Mouse (Mus musculus) forebrain, embryonic 10.5 days (tissue): ENCODE data around the gene Exoc2. TPM values are rescaled to one million over a fixed set of nuclear protein-coding genes. Genes with fewer than 3 reads are reported as not detected.

Source experiments
- DNase-seq: peaks from one replicate; pipeline ENCODE4 v3.0.0-alpha.2; 2017; ENCODE audit warnings: low spot score; ENCODE audit errors: extremely low spot score
- H3K27ac ChIP-seq: fragments of 300-500 bp; sonication (generic); 2 replicates; pipeline ENCODE4 v1.5.1; 2016; ENCODE audit warnings: mild to moderate bottlenecking
- H3K27me3 ChIP-seq: fragments of 300-500 bp; sonication (generic); 2 replicates; pipeline ENCODE4 v1.6.1; 2016; ENCODE audit warnings: mild to moderate bottlenecking; ENCODE audit not compliant: poor library complexity, severe bottlenecking
- H3K36me3 ChIP-seq: fragments of 300-500 bp; sonication (generic); replicated peaks from 2 replicates; pipeline ENCODE4 v1.6.1; 2016; ENCODE audit warnings: mild to moderate bottlenecking, moderate library complexity
- H3K4me1 ChIP-seq: fragments of 300-500 bp; sonication (generic); 2 replicates; pipeline ENCODE4 v1.6.1; 2016
- H3K4me3 ChIP-seq: fragments of 300-500 bp; sonication (generic); 2 replicates; pipeline ENCODE4 v1.5.1; 2016; ENCODE audit warnings: mild to moderate bottlenecking, moderate library complexity
- H3K9me3 ChIP-seq: fragments of 300-500 bp; sonication (generic); 2 replicates; pipeline ENCODE4 v1.6.1; 2016; ENCODE audit warnings: mild to moderate bottlenecking, moderate library complexity
- WGBS: fragments of 180-500 bp; shearing (Covaris S2); methylation state at CpG from one replicate; pipeline ENCODE4 v1.1.7; 2016; 5-methylcytosine and 5-hydroxymethylcytosine counted together
- polyA plus RNA-seq: library from polyadenylated mRNA; unstranded; fragments of >200 nt; fragmentation: Nextera tagmentation; extraction: Ambion mirVana; gene quantifications from 2 replicates; pipeline ENCODE4 v1.2.1, GENCODE M21; 2016

The Exoc2 gene
- polyA plus RNA-seq, 1 experiment from 2014 or later = 33.8 TPM

DNA sequence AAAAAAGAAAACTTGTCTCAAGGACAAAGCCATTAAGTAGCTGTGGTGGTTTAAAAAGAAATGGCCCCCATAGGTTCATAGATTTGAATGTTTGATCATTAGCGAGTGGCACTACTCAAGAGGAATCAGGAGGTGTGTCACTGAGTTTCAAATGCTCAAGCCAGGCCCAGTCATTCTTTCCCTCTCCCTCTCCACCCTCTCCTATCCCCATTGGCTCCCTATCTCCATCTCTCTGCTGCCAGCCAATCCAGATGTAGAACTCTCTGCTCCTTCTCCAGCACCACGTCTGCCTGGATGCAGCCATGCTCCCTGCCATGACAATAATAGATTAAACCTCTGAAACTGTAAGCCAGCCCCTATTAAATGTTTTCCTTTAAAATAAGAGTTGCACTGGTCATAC, 12.0 kb downstream of the Exoc2 start:
- Histone ChIP-seq H3K27me3 (no peaks in the 10 kb centered on the region), H3K36me3 (peaks cover 4% of the 10 kb centered on the region; the same call in 1 of the 2 replicates), H3K27ac (no peak overlapping the region), H3K9me3 (no peaks in the 10 kb centered on the region), H3K4me1 (peaks cover 26% of the 10 kb centered on the region), H3K4me3 (no peak overlapping the region)
- no peak for DNase-seq
- WGBS = 57% methylated on average over 2 of the region's 2 CpGs

DNA sequence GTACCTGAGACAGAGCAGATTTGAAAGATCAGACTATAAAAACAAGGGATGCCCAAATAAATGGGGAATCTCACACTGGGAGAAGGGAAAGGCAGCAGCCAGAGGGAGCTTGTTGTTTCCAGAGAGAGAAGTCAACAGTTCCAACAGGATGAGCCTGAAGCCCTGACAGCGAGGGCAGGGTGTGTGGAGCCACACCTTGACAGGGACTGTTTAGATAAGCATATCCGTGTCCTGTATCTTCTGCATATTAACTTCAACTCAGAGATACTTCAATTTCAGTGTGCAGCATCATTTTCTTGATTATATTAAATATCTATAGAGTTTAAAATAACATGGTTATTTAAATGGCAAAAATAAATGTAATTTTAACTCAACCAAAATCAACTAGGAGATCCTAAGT, 13.2 kb downstream of the Exoc2 start:
- H3K36me3 ChIP-seq = peaks cover 4% of the 10 kb centered on the region; the same call in 1 of the 2 replicates
- 86% methylated on average over 2 of the region's 2 CpGs for WGBS
- no peaks in the 10 kb centered on the region for H3K9me3 ChIP-seq
- no peak for DNase-seq
- H3K4me1 ChIP-seq = peaks cover 15% of the 10 kb centered on the region
- H3K27ac ChIP-seq = no peak overlapping the region
- H3K27me3 ChIP-seq = no peaks in the 10 kb centered on the region
- no peak overlapping the region for H3K4me3 ChIP-seq

DNA sequence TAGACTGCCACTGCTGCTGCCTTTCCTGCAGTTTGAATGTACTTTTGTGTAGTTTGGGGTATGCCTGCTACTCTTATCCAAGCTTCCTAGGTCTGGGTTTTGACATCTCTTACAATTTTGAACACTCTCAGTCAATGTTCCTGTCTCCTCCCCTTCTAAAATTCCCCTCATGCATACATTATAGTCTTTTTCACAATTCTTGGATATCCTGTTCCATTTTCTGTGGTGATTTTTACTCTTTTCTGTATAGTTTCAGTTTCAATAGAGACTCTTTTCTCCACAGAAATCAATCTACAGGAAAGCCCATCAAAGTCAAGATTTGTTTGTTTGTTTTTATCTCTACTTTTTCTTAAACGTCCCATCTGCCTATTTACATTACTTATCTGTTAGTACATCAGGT, 20.3 kb downstream of the Exoc2 start:
- H3K27ac ChIP-seq = no peak overlapping the region
- no peaks in the 10 kb centered on the region for H3K4me1 ChIP-seq
- H3K36me3 ChIP-seq = peaks cover 4% of the 10 kb centered on the region; the same call in 1 of the 2 replicates
- WGBS = 93% methylated on average over 1 of the region's 1 CpGs
- H3K9me3 ChIP-seq = 0 out of 2 replicates have a peak, but pooled peaks cover 3% of the 10 kb centered on the region
- H3K27me3 ChIP-seq = no peaks in the 10 kb centered on the region
- DNase-seq = no peak
- no peak overlapping the region for H3K4me3 ChIP-seq

DNA sequence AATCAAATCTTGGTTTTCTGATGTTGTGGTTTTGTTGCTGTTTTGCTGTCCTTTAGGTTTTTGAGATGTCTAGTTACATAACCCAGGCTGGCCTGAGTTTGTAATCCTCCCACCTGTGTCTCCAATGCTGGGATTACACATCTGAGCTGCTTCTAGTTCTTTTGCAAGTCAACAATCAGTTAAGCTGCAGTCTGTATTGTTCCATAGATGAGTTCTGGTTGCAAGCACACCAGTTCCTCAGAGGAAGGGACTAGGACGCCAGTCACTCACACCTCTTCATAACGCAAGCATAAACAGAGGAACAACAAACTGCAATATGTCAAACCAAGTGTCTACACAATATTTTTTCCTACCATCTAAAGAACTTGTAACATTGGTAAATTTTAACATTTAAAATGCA, 21.8 kb downstream of the Exoc2 start:
- H3K9me3 ChIP-seq = 0 out of 2 replicates have a peak, but pooled peaks cover 3% of the 10 kb centered on the region
- no peak overlapping the region for H3K27ac ChIP-seq
- peaks cover 11% of the 10 kb centered on the region for H3K36me3 ChIP-seq
- no peak overlapping the region for H3K4me3 ChIP-seq
- WGBS = 92% methylated on average over 2 of the region's 2 CpGs
- no peak for DNase-seq
- no peaks in the 10 kb centered on the region for H3K4me1 ChIP-seq
- H3K27me3 ChIP-seq = no peaks in the 10 kb centered on the region

DNA sequence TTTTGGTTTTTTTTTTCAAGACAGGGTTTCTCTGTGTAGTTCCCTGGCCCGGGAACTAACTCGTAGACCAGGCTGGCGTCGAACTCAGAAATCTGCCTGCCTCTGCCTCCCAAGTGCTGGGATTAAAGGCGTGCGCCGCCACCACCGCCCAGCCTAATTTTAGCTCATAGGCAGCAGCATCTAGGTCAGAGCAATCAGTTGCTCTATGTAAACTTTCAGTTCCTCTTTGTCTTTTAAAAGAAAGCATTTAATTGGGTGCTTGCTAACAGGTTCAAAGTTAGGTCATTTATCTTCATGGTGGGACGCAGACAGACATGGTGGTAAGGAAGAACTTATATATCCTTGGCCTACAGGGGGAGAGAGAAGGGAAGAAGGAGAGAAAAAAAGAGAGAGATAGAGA, 24.7 kb downstream of the Exoc2 start:
- Histone ChIP-seq H3K27ac (no peak overlapping the region), H3K4me1 (no peaks in the 10 kb centered on the region), H3K9me3 (no peaks in the 10 kb centered on the region), H3K36me3 (peaks cover 8% of the 10 kb centered on the region), H3K27me3 (no peaks in the 10 kb centered on the region), H3K4me3 (no peak overlapping the region)
- 96% methylated on average over 9 of the region's 9 CpGs for WGBS
- DNase-seq = no peak

DNA sequence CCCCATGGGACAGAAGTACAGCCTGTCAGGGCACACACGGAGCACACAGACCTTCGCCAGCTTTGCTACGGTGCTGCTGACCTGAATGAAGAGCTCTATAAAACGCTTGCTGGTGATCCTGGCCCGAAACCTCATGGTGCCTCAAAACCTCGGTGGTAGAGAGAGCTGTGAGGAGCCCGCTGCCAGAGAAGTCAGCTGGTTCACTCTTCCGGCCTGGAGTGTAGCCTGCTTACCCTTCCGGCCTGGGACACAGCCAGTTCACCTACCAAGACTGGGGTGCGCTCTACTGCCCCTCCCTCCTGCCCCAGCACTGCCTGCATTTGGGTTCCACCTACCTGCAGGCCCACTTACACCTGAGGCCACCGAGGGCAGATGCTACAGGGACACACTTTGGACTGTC, 26.4 kb downstream of the Exoc2 start, which contains the start of gene Hus1b:
Hus1b (minus strand) TSS at position 220 of the 400 bp plus-strand sequence.
- Histone ChIP-seq H3K9me3 (no peaks in the 10 kb centered on the region), H3K36me3 (peaks cover 8% of the 10 kb centered on the region), H3K4me1 (no peaks in the 10 kb centered on the region), H3K27me3 (no peaks in the 10 kb centered on the region), H3K4me3 (no peak within 1 kb of the TSS), H3K27ac (no peak within 1 kb of the TSS)
- DNase-seq = no peak
- 90% methylated on average over 11 of the region's 11 CpGs for WGBS

DNA sequence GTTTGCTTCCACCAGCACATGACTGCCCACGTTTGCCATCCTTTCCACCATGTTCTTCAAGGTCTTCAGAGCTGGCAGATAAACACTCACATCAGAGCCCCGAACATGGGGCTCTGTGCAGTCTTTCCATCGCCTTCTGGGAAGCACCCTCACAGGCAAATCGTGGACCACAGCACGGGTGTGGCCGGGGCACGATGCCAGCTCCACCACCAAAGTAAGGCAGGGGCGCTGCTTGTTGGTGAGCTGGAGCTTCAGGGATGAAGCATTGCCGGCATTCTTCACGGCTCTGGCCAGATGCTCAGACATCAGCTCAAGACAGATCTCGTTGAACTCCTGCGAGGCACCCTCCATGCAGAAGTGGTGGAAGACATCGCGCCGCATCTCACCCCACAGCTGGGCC, 26.8 kb downstream of the Exoc2 start:
- DNase-seq = no peak
- H3K9me3 ChIP-seq = no peaks in the 10 kb centered on the region
- H3K4me1 ChIP-seq = no peaks in the 10 kb centered on the region
- 93% methylated on average over 15 of the region's 15 CpGs for WGBS
- no peak overlapping the region for H3K27ac ChIP-seq
- H3K36me3 ChIP-seq = peaks cover 8% of the 10 kb centered on the region
- H3K27me3 ChIP-seq = no peaks in the 10 kb centered on the region
- H3K4me3 ChIP-seq = no peak overlapping the region

DNA sequence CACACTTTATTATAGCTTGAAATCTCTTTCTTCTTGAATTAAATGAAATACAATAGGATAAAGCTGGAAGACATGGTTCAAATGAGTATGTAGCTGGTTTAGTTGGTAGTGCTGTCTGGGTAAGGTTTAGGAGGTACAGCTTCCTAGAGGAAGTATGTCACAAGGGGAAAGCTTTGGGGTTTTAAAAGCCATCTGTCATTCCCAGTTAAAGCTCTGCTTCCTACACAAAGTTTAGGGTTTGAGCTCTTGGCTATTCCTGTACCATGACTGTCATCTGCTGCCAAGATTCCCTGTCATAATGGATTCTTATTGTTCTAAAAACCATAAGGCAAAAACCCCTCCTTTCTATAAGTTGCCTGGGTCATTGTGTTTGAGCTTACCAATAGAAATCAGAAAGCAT, 28.1 kb downstream of the Exoc2 start:
- Histone ChIP-seq H3K9me3 (no peaks in the 10 kb centered on the region), H3K36me3 (peaks cover 8% of the 10 kb centered on the region), H3K27ac (no peak overlapping the region), H3K4me1 (no peaks in the 10 kb centered on the region), H3K4me3 (no peak overlapping the region), H3K27me3 (no peaks in the 10 kb centered on the region)
- DNase-seq = no peak

DNA sequence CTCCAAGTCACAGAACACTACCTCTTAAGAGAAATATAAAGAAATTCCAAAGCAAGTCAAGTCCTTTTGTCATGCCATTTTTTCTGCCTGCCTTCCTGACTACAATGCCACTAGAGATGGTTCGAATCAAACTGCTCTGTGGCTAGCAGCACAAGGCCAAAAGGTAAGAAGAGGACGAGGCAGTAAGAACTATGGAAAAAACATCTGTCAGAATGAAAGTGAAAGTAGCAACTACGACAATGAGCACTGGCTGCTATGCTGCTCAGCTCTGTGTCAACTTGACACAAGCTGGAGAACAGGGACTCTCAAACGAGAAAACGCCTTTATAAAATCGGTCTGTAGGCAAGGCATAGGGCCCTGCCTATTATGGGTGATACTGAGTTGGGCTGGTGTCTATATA, 40.9 kb downstream of the Exoc2 start:
- 81% methylated on average over 6 of the region's 6 CpGs for WGBS
- H3K27ac ChIP-seq = no peak overlapping the region
- peaks cover 10% of the 10 kb centered on the region; the same call in 1 of the 2 replicates for H3K36me3 ChIP-seq
- no peaks in the 10 kb centered on the region for H3K4me1 ChIP-seq
- DNase-seq = no peak
- H3K9me3 ChIP-seq = no peaks in the 10 kb centered on the region
- H3K27me3 ChIP-seq = no peaks in the 10 kb centered on the region
- no peak overlapping the region for H3K4me3 ChIP-seq

DNA sequence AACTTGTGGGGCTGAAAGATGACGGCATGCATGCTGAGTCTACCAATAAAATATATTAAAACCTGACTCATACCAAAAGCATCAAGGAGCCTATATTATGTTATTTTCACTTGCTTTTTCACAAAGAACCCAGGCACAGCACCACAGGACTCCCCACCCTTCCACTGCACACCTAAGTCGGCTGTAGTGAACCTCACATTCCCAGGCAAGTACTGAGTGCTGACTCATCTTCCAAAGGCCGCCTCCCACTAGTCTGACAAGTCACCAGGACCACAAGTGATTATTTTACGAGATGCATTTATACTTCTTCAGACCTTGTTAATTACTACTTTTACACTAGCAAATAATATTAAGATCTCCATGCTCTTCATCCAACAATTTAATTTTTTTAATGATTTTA, 42.3 kb downstream of the Exoc2 start:
- DNase-seq = no peak
- Histone ChIP-seq H3K4me3 (no peak overlapping the region), H3K27me3 (no peaks in the 10 kb centered on the region), H3K36me3 (peaks cover 9% of the 10 kb centered on the region; the same call in 1 of the 2 replicates), H3K4me1 (no peaks in the 10 kb centered on the region), H3K9me3 (no peaks in the 10 kb centered on the region), H3K27ac (no peak overlapping the region)
- WGBS = 86% methylated on average over 4 of the region's 4 CpGs

DNA sequence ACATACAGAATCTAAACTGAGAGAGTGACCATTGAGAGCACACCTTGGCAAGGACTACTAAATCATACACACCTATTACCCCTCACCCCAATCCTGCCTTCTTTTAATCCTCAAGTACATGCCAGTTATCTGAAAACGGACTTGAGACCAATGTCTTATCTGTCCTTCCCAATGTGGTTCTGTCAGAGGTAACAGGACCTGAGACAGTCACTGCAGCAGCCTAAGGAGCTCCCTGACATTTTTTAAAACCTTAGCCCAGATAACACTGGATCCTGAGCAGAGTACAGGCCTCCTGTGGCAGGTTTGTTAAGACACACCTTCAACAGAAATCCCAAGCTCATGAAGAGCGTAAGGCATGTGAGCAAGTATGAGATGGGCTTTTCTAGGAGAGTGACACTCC, 44.8 kb downstream of the Exoc2 start:
- no peaks in the 10 kb centered on the region for H3K27me3 ChIP-seq
- WGBS = 94% methylated on average over 2 of the region's 2 CpGs
- no peak for DNase-seq
- H3K27ac ChIP-seq = no peak overlapping the region
- H3K36me3 ChIP-seq = peaks cover 14% of the 10 kb centered on the region
- no peaks in the 10 kb centered on the region for H3K4me1 ChIP-seq
- H3K4me3 ChIP-seq = no peak overlapping the region
- no peaks in the 10 kb centered on the region for H3K9me3 ChIP-seq

DNA sequence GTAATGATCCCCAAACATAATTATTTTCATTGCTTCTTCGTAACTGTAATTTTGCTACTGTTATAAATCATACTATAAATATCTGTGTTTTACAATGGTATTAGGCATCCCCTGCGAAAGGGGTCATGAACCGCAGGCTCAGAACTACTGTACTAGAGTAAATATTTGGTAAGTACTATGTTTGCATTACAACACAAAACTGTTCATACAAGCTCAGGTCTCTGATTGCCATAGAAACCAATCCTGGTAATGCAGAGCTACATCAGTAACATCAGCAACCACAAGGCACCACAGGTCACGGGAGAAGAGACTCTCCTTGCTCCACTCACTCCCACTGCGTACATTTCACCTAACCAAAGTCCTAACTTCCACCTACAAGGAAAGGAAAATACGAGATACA, 49.6 kb downstream of the Exoc2 start:
- no peak for DNase-seq
- H3K4me3 ChIP-seq = no peak overlapping the region
- H3K9me3 ChIP-seq = no peaks in the 10 kb centered on the region
- no peak overlapping the region for H3K27ac ChIP-seq
- H3K36me3 ChIP-seq = peaks cover 18% of the 10 kb centered on the region
- no peaks in the 10 kb centered on the region for H3K27me3 ChIP-seq
- H3K4me1 ChIP-seq = no peaks in the 10 kb centered on the region
- WGBS = 92% methylated on average over 6 of the region's 6 CpGs

DNA sequence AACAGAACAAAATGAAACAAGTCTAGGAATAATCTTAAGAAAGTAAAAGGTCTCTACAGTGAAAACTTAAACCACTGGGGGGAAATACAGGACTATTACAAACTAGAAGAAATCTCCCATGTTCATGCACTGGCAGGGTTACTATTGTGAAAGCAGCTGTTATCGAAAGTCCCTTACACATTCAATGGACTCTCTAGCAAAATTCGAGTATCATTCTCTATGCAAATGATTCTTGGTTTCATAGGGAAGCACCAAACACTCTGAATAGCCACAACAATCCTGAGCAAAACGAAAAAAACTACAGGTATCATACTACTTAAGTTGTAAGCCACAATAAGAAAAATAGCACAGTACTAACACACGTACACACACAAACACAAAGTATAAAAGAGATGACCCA, 52.0 kb downstream of the Exoc2 start:
- H3K36me3 ChIP-seq = peaks cover 18% of the 10 kb centered on the region
- H3K27me3 ChIP-seq = no peaks in the 10 kb centered on the region
- no peak for DNase-seq
- no peaks in the 10 kb centered on the region for H3K4me1 ChIP-seq
- no peak overlapping the region for H3K27ac ChIP-seq
- WGBS = 87% methylated on average over 4 of the region's 4 CpGs
- no peak overlapping the region for H3K4me3 ChIP-seq
- H3K9me3 ChIP-seq = no peaks in the 10 kb centered on the region

DNA sequence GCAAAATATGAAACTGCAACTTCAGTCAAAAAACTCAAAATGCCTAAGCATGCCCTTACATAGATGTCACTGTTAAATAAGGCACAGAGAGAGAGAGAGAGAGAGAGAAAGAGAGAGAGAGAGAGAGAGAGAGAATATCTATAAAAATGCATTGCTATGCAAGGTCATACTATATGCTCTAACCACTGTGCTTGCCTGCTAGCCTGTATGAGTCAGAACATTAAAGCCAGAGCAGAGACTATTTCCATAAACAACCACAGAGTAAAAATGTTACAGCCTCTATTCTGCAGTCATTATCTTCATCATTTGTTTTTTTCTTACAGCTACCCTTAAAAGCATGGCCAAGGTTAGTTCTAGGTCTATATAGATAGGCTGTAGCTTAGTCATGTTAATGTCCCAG, 60.1 kb downstream of the Exoc2 start:
- no peaks in the 10 kb centered on the region for H3K9me3 ChIP-seq
- H3K4me3 ChIP-seq = no peak overlapping the region
- peaks cover 6% of the 10 kb centered on the region for H3K4me1 ChIP-seq
- DNase-seq = no peak
- no peak overlapping the region for H3K27ac ChIP-seq
- H3K36me3 ChIP-seq = peaks cover 3% of the 10 kb centered on the region; the same call in 1 of the 2 replicates
- no peaks in the 10 kb centered on the region for H3K27me3 ChIP-seq
